Mouse (Mus musculus) forebrain, embryonic 12.5 days (tissue): Measurements from ENCODE around the gene Fkbp8. TPM values are rescaled to one million over a fixed set of nuclear protein-coding genes. Genes with fewer than 3 reads are reported as not detected.

ENCODE experiments used
- ATAC-seq: fragments of 200-750 bp; cut with Nextera tagmentation; 2 replicates; pipeline ENCODE4 v1.8.0; 2017; ENCODE audit warnings: moderate TSS enrichment; ENCODE audit not compliant: low FRiP score
- H3K27ac ChIP-seq: fragments of 300-500 bp; sonication (generic); 2 replicates; pipeline ENCODE4 v1.5.1; 2016; ENCODE audit warnings: mild to moderate bottlenecking
- H3K27me3 ChIP-seq: fragments of 300-500 bp; sonication (generic); 2 replicates; pipeline ENCODE4 v1.6.1; 2016; ENCODE audit warnings: mild to moderate bottlenecking
- H3K36me3 ChIP-seq: fragments of 300-500 bp; sonication (generic); replicated peaks from 2 replicates; pipeline ENCODE4 v1.6.1; 2016; ENCODE audit warnings: mild to moderate bottlenecking
- H3K4me1 ChIP-seq: fragments of 300-500 bp; sonication (generic); 2 replicates; pipeline ENCODE4 v1.6.1; 2016
- H3K4me2 ChIP-seq: fragments of 300-500 bp; sonication (generic); 2 replicates; pipeline ENCODE4 v1.6.1; 2016; ENCODE audit warnings: mild to moderate bottlenecking, moderate library complexity
- H3K4me3 ChIP-seq: fragments of 300-500 bp; sonication (generic); replicated peaks from 2 replicates; pipeline ENCODE4 v1.5.1; 2016; ENCODE audit warnings: mild to moderate bottlenecking
- H3K9ac ChIP-seq: fragments of 300-500 bp; sonication (generic); 2 replicates; pipeline ENCODE4 v1.6.1; 2016; ENCODE audit warnings: mild to moderate bottlenecking
- H3K9me3 ChIP-seq: fragments of 300-500 bp; sonication (generic); 2 replicates; pipeline ENCODE4 v1.6.1; 2016
- WGBS: fragments of 180-500 bp; shearing (Covaris S2); methylation state at CpG from one replicate; pipeline ENCODE4 v1.1.7; 2016; 5-methylcytosine and 5-hydroxymethylcytosine counted together
- polyA plus RNA-seq: library from polyadenylated mRNA; unstranded; fragments of >200 nt; fragmentation: Nextera tagmentation; extraction: Ambion mirVana; gene quantifications from 2 replicates; pipeline ENCODE4 v1.2.1, GENCODE M21; 2016

Fkbp8 gene
- polyA plus RNA-seq, 1 experiment from 2014 or later, result 314 TPM

GRCm38 (mm10) chr8:70555079-70555747, 27.7 kb downstream of the Fkbp8 start:
- no peaks in the 10 kb centered on the region for H3K36me3 ChIP-seq
- 97% methylated on average over 4 of the region's 4 CpGs for WGBS
- H3K4me2 ChIP-seq, result no peak overlapping the region
- H3K9me3 ChIP-seq, result no peaks in the 10 kb centered on the region
- no peak overlapping the region for H3K9ac ChIP-seq
- H3K4me3 ChIP-seq, result no peak overlapping the region
- no peak for ATAC-seq
- no peaks in the 10 kb centered on the region for H3K27me3 ChIP-seq
- no peak overlapping the region for H3K27ac ChIP-seq
- H3K4me1 ChIP-seq, result 0 out of 2 replicates have a peak, but pooled peaks cover 6% of the 10 kb centered on the region

GRCm38 (mm10) chr8:70558334-70558733, 30.8 kb downstream of the Fkbp8 start:
- no peaks in the 10 kb centered on the region for H3K27me3 ChIP-seq
- no peaks in the 10 kb centered on the region for H3K36me3 ChIP-seq
- no peak for ATAC-seq
- H3K9me3 ChIP-seq, result no peaks in the 10 kb centered on the region
- no peak overlapping the region for H3K4me2 ChIP-seq
- H3K27ac ChIP-seq, result no peak overlapping the region
- H3K4me3 ChIP-seq, result no peak overlapping the region
- no peak overlapping the region for H3K9ac ChIP-seq
- WGBS, result 73% methylated on average over 4 of the region's 4 CpGs
- peaks cover 8% of the 10 kb centered on the region; the same call in 1 of the 2 replicates for H3K4me1 ChIP-seq

GRCm38 (mm10) chr8:70558983-70559382, 31.5 kb downstream of the Fkbp8 start:
- Histone ChIP-seq H3K27ac (no peak overlapping the region), H3K36me3 (no peaks in the 10 kb centered on the region), H3K4me2 (no peak overlapping the region), H3K4me3 (no peak overlapping the region), H3K4me1 (peaks cover 6% of the 10 kb centered on the region; the same call in 1 of the 2 replicates), H3K9ac (no peak overlapping the region), H3K9me3 (no peaks in the 10 kb centered on the region), H3K27me3 (no peaks in the 10 kb centered on the region)
- no peak for ATAC-seq
- WGBS, result 78% methylated on average over 3 of the region's 3 CpGs

- Histone ChIP-seq H3K27me3 (no peaks in the 10 kb centered on the region), H3K36me3 (no peaks in the 10 kb centered on the region), H3K4me2 (no peak overlapping the region), H3K4me3 (no peak overlapping the region), H3K9ac (no peak overlapping the region), H3K9me3 (no peaks in the 10 kb centered on the region), H3K4me1 (peaks cover 6% of the 10 kb centered on the region; the same call in 1 of the 2 replicates), H3K27ac (no peak overlapping the region)
- no peak for ATAC-seq
- 89% methylated on average over 2 of the region's 2 CpGs for WGBS
Observed at GRCm38 (mm10) chr8:70560096-70560495, 32.6 kb downstream of the Fkbp8 start.

- H3K36me3 ChIP-seq, result no peaks in the 10 kb centered on the region
- no peak overlapping the region for H3K4me3 ChIP-seq
- H3K9me3 ChIP-seq, result no peaks in the 10 kb centered on the region
- no peaks in the 10 kb centered on the region for H3K27me3 ChIP-seq
- peaks cover 6% of the 10 kb centered on the region; the same call in 1 of the 2 replicates for H3K4me1 ChIP-seq
- ATAC-seq, result no peak
- no peak overlapping the region for H3K9ac ChIP-seq
- no peak overlapping the region for H3K27ac ChIP-seq
- 74% methylated on average over 3 of the region's 3 CpGs for WGBS
- H3K4me2 ChIP-seq, result no peak overlapping the region
Observed at GRCm38 (mm10) chr8:70560564-70560963, 33.0 kb downstream of the Fkbp8 start.

GRCm38 (mm10) chr8:70561357-70561756, 33.8 kb downstream of the Fkbp8 start:
- H3K9me3 ChIP-seq, result no peaks in the 10 kb centered on the region
- H3K27me3 ChIP-seq, result no peaks in the 10 kb centered on the region
- H3K4me3 ChIP-seq, result no peak overlapping the region
- ATAC-seq, result no peak
- no peaks in the 10 kb centered on the region for H3K36me3 ChIP-seq
- WGBS, result 86% methylated on average over 4 of the region's 4 CpGs
- H3K27ac ChIP-seq, result no peak overlapping the region
- H3K9ac ChIP-seq, result no peak overlapping the region
- peaks cover 6% of the 10 kb centered on the region; the same call in 1 of the 2 replicates for H3K4me1 ChIP-seq
- no peak overlapping the region for H3K4me2 ChIP-seq

GRCm38 (mm10) chr8:70561809-70562535, 34.4 kb downstream of the Fkbp8 start:
- ATAC-seq, result no peak
- no peak overlapping the region for H3K27ac ChIP-seq

GRCm38 (mm10) chr8:70562802-70563201, 35.3 kb downstream of the Fkbp8 start:
- no peak for ATAC-seq
- no peaks in the 10 kb centered on the region for H3K9me3 ChIP-seq
- no peaks in the 10 kb centered on the region for H3K27me3 ChIP-seq
- H3K27ac ChIP-seq, result no peak overlapping the region
- 89% methylated on average over 3 of the region's 3 CpGs for WGBS
- peaks cover 6% of the 10 kb centered on the region; the same call in 1 of the 2 replicates for H3K4me1 ChIP-seq
- H3K36me3 ChIP-seq, result no peaks in the 10 kb centered on the region
- no peak overlapping the region for H3K9ac ChIP-seq
- H3K4me2 ChIP-seq, result no peak overlapping the region
- no peak overlapping the region for H3K4me3 ChIP-seq

More at GRCm38 (mm10) chr8:70561809-70562535, 34.4 kb downstream of the Fkbp8 start:
- Histone ChIP-seq H3K4me1 (peaks cover 6% of the 10 kb centered on the region; the same call in 1 of the 2 replicates), H3K4me3 (no peak overlapping the region), H3K36me3 (no peaks in the 10 kb centered on the region), H3K9ac (no peak overlapping the region), H3K27me3 (no peaks in the 10 kb centered on the region), H3K4me2 (no peak overlapping the region), H3K9me3 (no peaks in the 10 kb centered on the region)
- 87% methylated on average over 7 of the region's 7 CpGs for WGBS

- no peak overlapping the region for H3K9ac ChIP-seq
- no peaks in the 10 kb centered on the region for H3K9me3 ChIP-seq
- peaks cover 6% of the 10 kb centered on the region; the same call in 1 of the 2 replicates for H3K4me1 ChIP-seq
- no peak overlapping the region for H3K4me3 ChIP-seq
- no peaks in the 10 kb centered on the region for H3K36me3 ChIP-seq
- WGBS, result 92% methylated on average over 6 of the region's 6 CpGs
- no peak overlapping the region for H3K4me2 ChIP-seq
- no peak for ATAC-seq
- H3K27me3 ChIP-seq, result no peaks in the 10 kb centered on the region
- H3K27ac ChIP-seq, result no peak overlapping the region
Observed at GRCm38 (mm10) chr8:70563763-70564387, 36.4 kb downstream of the Fkbp8 start.

GRCm38 (mm10) chr8:70564696-70565235, 37.2 kb downstream of the Fkbp8 start:
- no peaks in the 10 kb centered on the region for H3K27me3 ChIP-seq
- no peak overlapping the region for H3K27ac ChIP-seq
- 90% methylated on average over 3 of the region's 3 CpGs for WGBS
- no peak overlapping the region for H3K4me3 ChIP-seq
- H3K9ac ChIP-seq, result no peak overlapping the region
- H3K4me1 ChIP-seq, result peaks cover 6% of the 10 kb centered on the region; the same call in 1 of the 2 replicates
- no peaks in the 10 kb centered on the region for H3K9me3 ChIP-seq
- no peak overlapping the region for H3K4me2 ChIP-seq
- no peaks in the 10 kb centered on the region for H3K36me3 ChIP-seq
- ATAC-seq, result no peak

- no peak overlapping the region for H3K9ac ChIP-seq
- H3K4me3 ChIP-seq, result no peak overlapping the region
- 83% methylated on average over 3 of the region's 3 CpGs for WGBS
- H3K27ac ChIP-seq, result no peak overlapping the region
- H3K4me1 ChIP-seq, result peaks cover 2% of the 10 kb centered on the region; the same call in 1 of the 2 replicates
- H3K9me3 ChIP-seq, result no peaks in the 10 kb centered on the region
- no peaks in the 10 kb centered on the region for H3K36me3 ChIP-seq
- no peaks in the 10 kb centered on the region for H3K27me3 ChIP-seq
- ATAC-seq, result no peak
- no peak overlapping the region for H3K4me2 ChIP-seq
Observed at GRCm38 (mm10) chr8:70565561-70565960, 38.0 kb downstream of the Fkbp8 start.

GRCm38 (mm10) chr8:70570360-70570759, 42.8 kb downstream of the Fkbp8 start:
- ATAC-seq, result no peak
- H3K9ac ChIP-seq, result no peak overlapping the region

More at GRCm38 (mm10) chr8:70570360-70570759, 42.8 kb downstream of the Fkbp8 start:
- Histone ChIP-seq H3K27ac (no peak overlapping the region), H3K4me1 (0 out of 2 replicates have a peak, but pooled peaks cover 5% of the 10 kb centered on the region), H3K4me2 (no peak overlapping the region), H3K4me3 (no peak overlapping the region), H3K36me3 (peaks cover 11% of the 10 kb centered on the region; the same call in 1 of the 2 replicates), H3K27me3 (no peaks in the 10 kb centered on the region), H3K9me3 (no peaks in the 10 kb centered on the region)
